Mouse (Mus musculus) fibroblast of lung, adult 2 months (primary cell): ENCODE data around the gene Shank2.

Source experiments
- DNase-seq: peaks from one replicate; pipeline ENCODE4 v3.0.0-alpha.2; 2011; ENCODE audit warnings: low read depth

Shank2 gene

DNA sequence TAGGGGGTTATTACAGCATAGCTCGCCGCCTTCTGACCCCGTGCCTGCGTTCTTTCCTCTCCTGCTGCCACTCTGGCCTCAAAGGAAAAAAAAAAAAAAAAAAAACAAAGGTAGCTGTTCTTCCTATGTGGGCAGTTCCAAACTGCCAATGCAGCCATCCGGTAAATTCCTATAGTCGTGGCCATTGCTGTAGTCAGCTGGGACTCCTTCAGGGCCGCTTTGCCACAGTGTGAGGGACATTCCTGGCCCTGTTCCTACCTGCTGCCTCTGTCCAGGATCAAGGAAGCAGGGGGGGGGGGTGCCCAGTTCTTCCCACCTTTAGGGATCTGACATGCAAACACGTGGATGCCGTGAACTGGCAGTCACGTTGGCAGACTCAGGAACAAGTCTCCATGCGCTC lies 29.1 kb downstream of the Shank2 start:
- no peak for DNase-seq

DNA sequence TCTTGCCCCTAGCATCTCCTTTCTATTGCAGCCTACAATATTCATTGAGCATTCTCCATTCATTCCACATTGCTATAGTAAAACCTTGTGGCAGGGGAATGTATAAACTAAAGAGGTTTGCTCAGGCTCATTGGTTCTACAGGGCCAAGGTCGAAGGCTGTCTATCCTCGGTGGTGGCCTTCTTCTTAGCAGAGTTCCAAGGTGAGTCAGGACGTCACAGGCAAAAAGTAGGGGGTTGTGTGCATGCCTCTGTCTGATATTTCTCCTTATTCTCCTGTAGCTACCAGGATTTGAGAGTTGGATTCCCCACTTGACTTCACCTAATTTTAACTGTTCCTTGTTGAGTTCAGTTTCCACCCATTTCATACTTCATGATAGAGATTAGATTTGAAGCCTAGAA lies 29.9 kb downstream of the Shank2 start:
- no peak for DNase-seq

GRCm38 (mm10) chr7:144037541-144037940 lies 35.8 kb downstream of the Shank2 start:
- DNase-seq: no peak

DNA sequence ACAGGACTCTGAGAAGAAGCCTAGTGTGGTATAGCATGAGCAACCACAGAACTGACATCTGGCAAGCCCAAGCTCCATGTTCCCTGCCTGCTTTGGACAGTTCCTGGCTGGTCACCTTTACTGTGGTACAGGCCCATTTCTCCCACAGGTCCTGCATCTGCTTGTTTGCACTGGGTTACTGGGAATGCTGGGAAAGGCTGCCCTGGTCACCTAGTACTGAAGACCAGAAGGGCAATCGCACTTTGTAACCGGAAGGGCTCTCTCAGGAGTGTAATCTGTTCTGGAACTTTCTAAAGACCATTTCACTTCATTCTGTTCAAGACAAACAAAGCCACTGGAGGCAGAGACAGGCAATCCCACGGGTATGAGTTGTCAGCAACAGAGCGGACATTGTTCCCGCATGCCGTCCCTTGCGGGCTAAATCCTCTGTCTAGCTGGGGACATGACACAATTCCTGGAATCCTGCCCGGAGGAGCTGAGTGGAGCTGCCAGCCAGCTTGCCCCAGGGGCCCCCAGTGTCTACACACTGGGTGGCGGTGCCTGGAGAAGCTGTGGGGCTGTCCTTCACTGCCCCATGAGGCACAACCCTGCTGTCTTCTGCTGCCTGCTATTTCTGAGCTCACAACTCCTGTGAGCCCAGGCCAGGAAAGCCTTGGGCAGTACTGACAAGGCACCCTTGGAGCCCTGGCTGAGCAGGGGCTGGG lies 36.4 kb downstream of the Shank2 start:
- peak; percentile 12 for DNase-seq

DNA sequence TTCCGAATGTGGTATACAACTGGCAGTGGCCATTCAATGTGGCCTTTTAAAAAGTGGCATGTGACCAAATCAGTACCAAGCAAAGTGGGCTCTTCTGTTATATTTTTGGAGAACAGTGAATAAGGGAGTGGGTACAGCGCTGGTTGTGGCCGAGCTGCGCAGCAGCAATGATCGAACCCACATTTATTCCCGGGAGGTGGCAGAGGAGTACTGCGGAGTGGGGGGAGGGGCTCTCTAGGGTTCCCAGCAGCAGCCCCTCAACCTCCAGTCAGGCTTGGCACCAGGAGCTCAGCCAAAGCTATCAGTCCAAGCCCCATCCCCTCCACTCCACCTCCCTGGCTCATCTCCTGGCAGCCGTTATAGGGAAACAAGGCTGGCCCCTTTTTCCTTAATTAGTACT lies 37.0 kb downstream of the Shank2 start:
- no peak for DNase-seq

DNA sequence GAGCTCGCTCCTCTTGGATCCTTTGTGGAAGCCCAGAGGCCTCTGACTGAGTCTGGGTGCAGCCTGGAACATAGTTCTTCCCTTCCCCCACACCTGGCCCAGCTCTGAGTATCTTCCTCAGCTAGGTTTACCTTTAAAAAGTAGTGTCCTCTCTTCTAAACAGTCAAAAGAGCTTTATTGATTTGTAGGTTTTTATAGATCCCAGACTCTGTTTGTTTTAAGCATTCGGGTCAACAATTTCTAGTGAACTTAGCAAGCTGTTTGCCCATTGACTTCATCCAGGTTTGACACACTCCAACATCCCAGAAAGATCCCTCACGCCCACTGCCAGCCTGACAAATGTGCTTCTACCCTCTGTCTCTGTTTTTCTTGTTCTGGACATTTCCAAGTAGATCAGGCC lies 38.6 kb downstream of the Shank2 start:
- DNase-seq: no peak

DNA sequence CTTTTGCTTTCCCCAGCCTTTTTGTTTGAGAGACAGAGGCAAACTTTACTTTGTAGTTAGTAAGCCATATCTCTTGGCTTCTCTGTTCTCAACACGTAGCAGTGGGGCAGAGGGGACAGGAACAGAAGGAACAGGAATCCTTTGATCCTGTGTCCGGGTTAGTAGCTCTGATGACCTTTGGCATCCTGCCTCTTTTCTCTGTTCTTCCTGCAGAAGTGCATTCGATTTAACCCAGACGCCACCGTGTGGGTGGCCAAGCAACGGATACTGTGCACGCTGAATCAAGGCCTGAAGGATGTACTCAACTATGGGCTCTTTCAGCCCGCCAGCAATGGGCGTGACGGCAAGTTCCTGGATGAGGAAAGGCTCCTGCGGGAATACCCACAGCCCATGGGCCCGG lies 50.3 kb downstream of the Shank2 start:
- DNase-seq: no peak

GRCm38 (mm10) chr7:144055188-144055587 lies 53.5 kb downstream of the Shank2 start:
- DNase-seq: no peak

DNA sequence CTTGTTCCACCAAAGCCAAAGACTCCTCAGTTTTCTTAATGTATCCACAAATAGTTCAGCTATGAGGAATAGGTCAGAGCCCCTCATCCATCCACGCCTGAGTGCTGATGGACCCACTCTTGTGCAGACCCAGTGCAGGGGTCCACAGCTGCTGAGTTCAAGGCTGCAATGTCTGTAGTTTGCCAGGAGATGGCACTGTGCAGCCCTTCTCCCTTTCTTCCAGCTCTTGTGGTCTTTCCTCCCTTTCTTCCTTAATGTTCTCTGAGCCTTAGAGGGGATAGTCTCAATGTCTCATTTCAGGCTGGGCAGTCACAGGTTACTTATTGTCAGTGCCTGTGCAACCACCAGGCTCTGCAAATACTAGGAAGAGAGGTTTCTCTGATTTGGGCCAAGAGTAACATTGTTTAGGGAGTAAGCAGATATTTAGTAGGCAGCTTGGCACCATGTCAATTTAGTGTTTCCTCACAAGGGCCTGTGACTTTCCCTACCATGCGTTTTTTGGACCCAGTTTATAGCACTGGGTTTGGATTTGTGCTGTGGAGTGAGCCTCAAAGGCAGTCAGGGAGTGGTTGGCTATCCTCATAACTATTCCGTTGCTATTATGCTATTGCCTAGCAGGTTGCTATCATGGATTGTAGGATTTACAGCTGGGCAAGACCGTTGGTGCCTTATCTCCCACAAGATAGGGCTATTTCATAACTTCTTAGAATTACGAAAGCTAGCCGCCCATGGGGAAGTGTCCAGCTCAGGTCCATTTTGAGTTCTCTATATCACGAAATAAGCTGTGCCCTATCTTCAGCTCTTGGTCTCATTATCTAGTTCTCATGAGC lies 54.2 kb downstream of the Shank2 start:
- no peak for DNase-seq

GRCm38 (mm10) chr7:144070162-144070949 lies 68.6 kb downstream of the Shank2 start:
- DNase-seq: no peak

DNA sequence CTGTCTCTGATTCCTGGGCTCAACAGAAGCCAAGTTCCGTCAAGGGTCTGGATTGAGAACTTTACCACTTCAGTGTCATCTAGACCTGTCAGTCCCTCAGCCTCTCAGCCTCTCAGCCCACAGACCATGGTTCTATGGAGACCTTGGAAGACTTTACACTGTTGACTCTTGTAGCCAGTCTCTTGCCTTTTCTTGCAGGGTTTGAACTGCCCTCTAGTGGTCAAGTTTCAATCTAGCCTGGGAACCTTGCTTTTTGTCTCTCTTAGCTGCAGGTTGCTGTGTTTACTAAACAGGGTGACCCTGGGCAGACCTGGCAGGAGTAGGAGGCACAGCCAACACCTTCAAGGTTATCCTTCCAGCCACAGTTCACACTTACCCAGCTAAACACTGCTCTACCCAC lies 70.5 kb downstream of the Shank2 start:
- no peak for DNase-seq

GRCm38 (mm10) chr7:144072856-144073255 lies 71.1 kb downstream of the Shank2 start:
- DNase-seq: no peak

GRCm38 (mm10) chr7:144074718-144075117 lies 73.0 kb downstream of the Shank2 start:
- no peak for DNase-seq

DNA sequence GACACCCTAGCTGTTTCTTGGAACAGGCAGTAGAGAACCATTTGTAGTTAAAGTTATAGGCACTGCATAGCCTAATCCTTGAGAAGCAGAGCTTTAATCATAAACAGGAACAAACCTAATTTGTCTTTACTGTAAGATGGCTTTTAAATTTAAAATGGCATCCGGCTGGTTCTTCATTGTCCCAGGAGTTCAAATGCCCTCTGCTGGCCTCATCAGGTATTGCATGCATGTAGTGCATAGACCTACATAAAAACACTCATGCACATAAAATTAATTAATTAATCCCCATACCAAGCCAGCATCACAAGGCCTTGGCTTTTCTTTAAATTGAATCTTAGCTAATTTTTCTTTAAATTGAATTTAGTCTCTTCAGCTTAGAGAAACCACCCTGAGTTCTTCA lies 76.9 kb downstream of the Shank2 start:
- no peak for DNase-seq

GRCm38 (mm10) chr7:144079861-144080260 lies 78.1 kb downstream of the Shank2 start:
- no peak for DNase-seq

GRCm38 (mm10) chr7:144081448-144081847 lies 79.7 kb downstream of the Shank2 start:
- DNase-seq: no peak

GRCm38 (mm10) chr7:144081963-144082362 lies 80.2 kb downstream of the Shank2 start:
- DNase-seq: no peak

GRCm38 (mm10) chr7:144087277-144087676 lies 85.5 kb downstream of the Shank2 start:
- DNase-seq: no peak

GRCm38 (mm10) chr7:144094132-144094531 lies 92.4 kb downstream of the Shank2 start:
- DNase-seq: no peak

GRCm38 (mm10) chr7:144097314-144097713 lies 95.6 kb downstream of the Shank2 start:
- DNase-seq: no peak

DNA sequence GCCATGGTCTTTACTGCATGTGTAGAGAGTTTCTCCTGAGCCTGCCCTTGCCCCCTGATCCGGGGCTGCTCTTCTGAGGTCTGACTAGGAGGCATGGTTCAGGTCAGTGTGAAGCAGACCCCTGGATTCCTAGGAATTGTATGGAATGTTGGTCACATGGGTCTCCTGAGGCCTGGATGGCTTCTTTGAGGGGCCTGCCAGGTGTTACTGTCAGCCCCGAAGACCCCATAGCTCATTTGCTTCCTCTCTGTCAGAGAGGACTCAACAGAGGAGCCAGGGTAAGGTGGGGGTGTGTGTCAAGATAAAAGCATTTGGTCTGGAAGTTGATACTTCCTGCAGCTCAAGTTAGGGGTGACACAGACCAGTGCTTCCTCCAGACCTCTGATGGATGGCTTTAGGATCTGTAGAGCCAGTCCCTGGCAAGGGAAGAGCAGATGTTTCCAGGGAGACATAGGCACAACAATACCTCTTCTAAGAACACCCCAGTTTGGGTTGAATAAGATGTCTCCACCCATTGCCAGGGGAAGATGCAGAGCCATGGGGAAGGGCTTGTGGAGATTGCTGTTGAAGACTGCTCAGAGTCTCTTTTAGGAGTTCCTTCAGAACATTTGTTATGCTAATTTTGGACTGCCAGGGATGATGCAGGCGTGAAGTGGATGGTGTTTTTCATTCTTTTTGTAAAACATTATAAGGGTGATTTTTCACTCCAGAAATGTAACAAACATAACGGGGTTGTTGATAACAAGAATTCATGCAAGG lies 100.7 kb downstream of the Shank2 start:
- DNase-seq: no peak

DNA sequence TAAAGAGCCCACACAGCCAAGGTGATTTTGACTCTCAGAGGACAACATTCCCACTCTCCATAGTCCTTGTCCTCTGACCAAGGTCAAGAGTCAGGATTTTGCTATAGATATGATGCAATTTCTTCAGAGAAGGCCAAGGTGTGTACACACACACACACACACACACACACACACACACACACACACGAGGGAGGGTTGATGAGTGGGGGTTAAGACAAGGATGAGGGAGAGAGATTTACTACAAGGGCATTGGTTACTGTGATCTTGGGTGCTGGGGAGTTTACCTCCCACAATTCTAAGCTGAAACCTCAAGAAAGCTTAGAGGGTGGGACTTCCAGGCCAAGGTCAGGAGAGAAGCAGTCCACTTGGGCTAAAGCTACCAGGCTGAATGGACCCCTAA lies 104.2 kb downstream of the Shank2 start:
- no peak for DNase-seq
